Mouse (Mus musculus) ES-Bruce4 (cell line): Measurements from ENCODE around the gene Cntn6. TPM values are rescaled to one million over a fixed set of nuclear protein-coding genes. Genes with fewer than 3 reads are reported as not detected.

ENCODE experiments used
- H3K27ac ChIP-seq: 2 replicates; pipeline ENCODE4 v1.5.1; 2012; ENCODE audit warnings: low read length, inconsistent platforms; ENCODE audit not compliant: insufficient read depth
- H3K27me3 ChIP-seq: 2 replicates; pipeline ENCODE4 v1.6.1; 2012; ENCODE audit warnings: mild to moderate bottlenecking, low read length, inconsistent platforms; ENCODE audit not compliant: control insufficient read depth, poor library complexity, insufficient read depth, severe bottlenecking
- H3K36me3 ChIP-seq: 2 replicates; pipeline ENCODE4 v1.6.1; 2012; ENCODE audit warnings: inconsistent platforms, mild to moderate bottlenecking, low read length, moderate library complexity; ENCODE audit not compliant: control insufficient read depth, poor library complexity, insufficient read depth, severe bottlenecking
- H3K4me1 ChIP-seq: one replicate; pipeline ENCODE4 v1.8.1; 2011; ENCODE audit warnings: low read length; ENCODE audit not compliant: control insufficient read depth, insufficient read depth
- H3K4me3 ChIP-seq: 2 replicates; pipeline ENCODE4 v1.5.1; 2011; ENCODE audit warnings: low read depth, mild to moderate bottlenecking, low read length
- H3K9ac ChIP-seq: 2 replicates; pipeline ENCODE4 v1.6.1; 2012; ENCODE audit warnings: low read depth, mild to moderate bottlenecking, inconsistent platforms; ENCODE audit not compliant: poor library complexity, severe bottlenecking
- H3K9me3 ChIP-seq: replicated peaks from 2 replicates; pipeline ENCODE4 v1.6.1; 2012; ENCODE audit warnings: mild to moderate bottlenecking, low read length, inconsistent platforms; ENCODE audit not compliant: control insufficient read depth, poor library complexity, insufficient read depth, severe bottlenecking
- CTCF ChIP-seq: IDR thresholded peaks from one replicate; pipeline ENCODE4 v1.8.1; 2011; ENCODE audit warnings: low read depth, low read length
- EP300 ChIP-seq: IDR thresholded peaks from 2 replicates; pipeline ENCODE4 v1.6.1; 2011; ENCODE audit warnings: low read depth, low read length; ENCODE audit not compliant: insufficient read depth
- POLR2A ChIP-seq: IDR thresholded peaks from one replicate; pipeline ENCODE4 v1.8.1; 2011; ENCODE audit warnings: low read length; ENCODE audit not compliant: insufficient read depth
- polyA plus RNA-seq: library from polyadenylated mRNA; stranded (reverse); fragments of >200 nt; gene quantifications from 2 replicates; pipeline ENCODE4 v1.2.4, GENCODE M21; 2011; ENCODE audit warnings: low read depth; ENCODE audit not compliant: missing spikeins, insufficient read depth, insufficient read length

Cntn6 gene
- polyA plus RNA-seq, 1 experiment: not detected

GRCm38 (mm10) chr6:104605214-104605613 lies 112.6 kb downstream of the Cntn6 start:
- H3K27ac ChIP-seq: no peak overlapping the region
- no peak overlapping the region for H3K4me3 ChIP-seq
- H3K4me1 ChIP-seq: no peaks in the 10 kb centered on the region
- H3K27me3 ChIP-seq: no peaks in the 10 kb centered on the region
- no peak for TF ChIP-seq EP300
- H3K9ac ChIP-seq: no peak overlapping the region
- no peaks in the 10 kb centered on the region for H3K36me3 ChIP-seq
- H3K9me3 ChIP-seq: no peaks in the 10 kb centered on the region

GRCm38 (mm10) chr6:104653518-104653917 lies 160.9 kb downstream of the Cntn6 start:
- Histone ChIP-seq H3K27me3 (no peaks in the 10 kb centered on the region), H3K36me3 (no peaks in the 10 kb centered on the region), H3K9me3 (no peaks in the 10 kb centered on the region), H3K4me1 (no peaks in the 10 kb centered on the region), H3K4me3 (no peak overlapping the region), H3K9ac (no peak overlapping the region), H3K27ac (no peak overlapping the region)
- TF ChIP-seq CTCF: no peak
- no peak for TF ChIP-seq POLR2A
- no peak for TF ChIP-seq EP300

GRCm38 (mm10) chr6:104668701-104669100 lies 176.1 kb downstream of the Cntn6 start:
- no peak for TF ChIP-seq CTCF
- TF ChIP-seq EP300: no peak
- no peak for TF ChIP-seq POLR2A
- no peak overlapping the region for H3K9ac ChIP-seq

GRCm38 (mm10) chr6:104674249-104674648 lies 181.7 kb downstream of the Cntn6 start:
- TF ChIP-seq CTCF (no peak), EP300 (no peak), POLR2A (no peak)
- Histone ChIP-seq H3K9me3 (no peaks in the 10 kb centered on the region), H3K4me3 (no peak overlapping the region), H3K27me3 (no peaks in the 10 kb centered on the region), H3K4me1 (no peaks in the 10 kb centered on the region), H3K9ac (no peak overlapping the region), H3K36me3 (no peaks in the 10 kb centered on the region), H3K27ac (no peak overlapping the region)

More at GRCm38 (mm10) chr6:104668701-104669100, 176.1 kb downstream of the Cntn6 start:
- Histone ChIP-seq H3K36me3 (no peaks in the 10 kb centered on the region), H3K27ac (no peak overlapping the region), H3K4me1 (no peaks in the 10 kb centered on the region), H3K9me3 (no peaks in the 10 kb centered on the region), H3K27me3 (no peaks in the 10 kb centered on the region), H3K4me3 (no peak overlapping the region)

GRCm38 (mm10) chr6:104679809-104680495 lies 187.4 kb downstream of the Cntn6 start:
- H3K27ac ChIP-seq: no peak overlapping the region
- H3K36me3 ChIP-seq: no peaks in the 10 kb centered on the region
- no peaks in the 10 kb centered on the region for H3K4me1 ChIP-seq
- no peaks in the 10 kb centered on the region for H3K27me3 ChIP-seq
- TF ChIP-seq CTCF: no peak
- no peak for TF ChIP-seq POLR2A
- TF ChIP-seq EP300: no peak
- H3K9ac ChIP-seq: no peak overlapping the region
- H3K4me3 ChIP-seq: no peak overlapping the region
- no peaks in the 10 kb centered on the region for H3K9me3 ChIP-seq

GRCm38 (mm10) chr6:104687980-104688379 lies 195.4 kb downstream of the Cntn6 start:
- Histone ChIP-seq H3K4me1 (no peaks in the 10 kb centered on the region), H3K9ac (no peak overlapping the region), H3K27ac (no peak overlapping the region), H3K27me3 (no peaks in the 10 kb centered on the region), H3K4me3 (no peak overlapping the region), H3K36me3 (no peaks in the 10 kb centered on the region), H3K9me3 (no peaks in the 10 kb centered on the region)
- TF ChIP-seq POLR2A (no peak), EP300 (no peak), CTCF (no peak)
